Mouse (Mus musculus) ES-E14 (cell line): ENCODE measurements around the gene Gm572.

Experiments
- HCFC1 ChIP-seq: IDR thresholded peaks from 2 replicates; pipeline ENCODE4 v1.6.1; 2012; ENCODE audit warnings: low read length, inconsistent platforms, borderline replicate concordance; ENCODE audit not compliant: insufficient read depth
- MAFK ChIP-seq: IDR thresholded peaks from 2 replicates; pipeline ENCODE4 v1.6.1; 2014; ENCODE audit warnings: mild to moderate bottlenecking, low read depth, low read length, inconsistent platforms; ENCODE audit not compliant: insufficient read depth

DNA sequence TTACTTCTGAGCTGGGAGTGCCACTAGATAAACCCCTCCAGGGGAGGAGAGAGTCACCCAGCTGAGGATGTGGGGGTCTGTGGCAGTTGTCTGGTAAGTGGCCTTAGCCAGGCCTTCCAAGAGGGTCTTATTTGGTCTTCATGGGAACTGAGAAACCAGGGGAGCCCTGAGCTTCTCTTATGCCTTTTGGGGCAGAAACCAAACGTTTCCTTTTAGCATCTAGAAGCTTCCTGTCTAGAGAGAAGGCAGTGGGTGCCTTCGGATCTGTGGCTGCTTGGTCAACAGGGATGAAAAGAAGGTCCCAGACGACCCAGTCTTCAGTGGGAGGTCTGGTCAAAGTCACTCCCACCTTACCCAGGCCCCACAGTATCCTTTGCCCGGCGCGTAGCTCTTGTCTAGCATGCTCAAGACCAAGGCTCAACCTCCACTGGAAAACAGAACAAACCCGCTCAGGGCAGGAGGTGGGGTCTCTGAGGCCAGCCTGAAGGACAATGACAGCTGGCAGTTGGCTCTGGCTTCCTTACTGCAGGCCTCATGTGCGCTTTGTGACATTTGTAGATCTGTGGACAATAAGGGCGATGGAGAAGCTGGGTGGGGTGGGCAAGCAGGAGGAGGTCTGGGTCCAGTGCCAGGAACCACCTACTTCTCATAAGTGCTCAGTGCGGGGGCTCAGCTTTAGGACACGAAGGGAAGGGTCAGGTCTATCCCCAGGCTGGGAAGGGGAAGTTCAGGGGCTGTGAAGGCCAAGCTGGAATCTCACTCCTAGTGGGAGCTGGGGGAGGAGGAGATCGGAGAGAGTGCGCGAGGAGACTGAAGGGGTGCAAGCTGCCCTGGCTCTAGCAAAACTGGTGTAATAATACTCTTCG is at the start of gene Gm572:
- no peak for TF ChIP-seq HCFC1
- TF ChIP-seq MAFK, result no peak
